Mouse (Mus musculus) thymus, adult 2 months (tissue): Measurements from ENCODE around the gene Dusp14. TPM values are rescaled to one million over a fixed set of nuclear protein-coding genes. Genes with fewer than 3 reads are reported as not detected.

Experiments
- DNase-seq: peaks from one replicate; pipeline ENCODE4 v3.0.0; 2021
- H3K27ac ChIP-seq: fragments of 200-500 bp; 2 replicates; pipeline ENCODE4 v1.5.1; 2012; ENCODE audit warnings: low read length, control low read depth; ENCODE audit not compliant: control insufficient read depth, insufficient read depth
- H3K27me3 ChIP-seq: fragments of 200-500 bp; 2 replicates; pipeline ENCODE4 v1.6.1; 2012; ENCODE audit warnings: mild to moderate bottlenecking, low read length, moderate library complexity, mixed read lengths; ENCODE audit not compliant: control insufficient read depth, insufficient read depth
- H3K36me3 ChIP-seq: fragments of 200-500 bp; 2 replicates; pipeline ENCODE4 v1.6.1; 2012; ENCODE audit warnings: mild to moderate bottlenecking, low read length, moderate library complexity; ENCODE audit not compliant: control insufficient read depth, insufficient read depth
- H3K4me1 ChIP-seq: fragments of 200-500 bp; replicated peaks from 2 replicates; pipeline ENCODE4 v1.6.1; 2012; ENCODE audit warnings: low read length; ENCODE audit not compliant: control insufficient read depth, insufficient read depth
- H3K4me3 ChIP-seq: fragments of 200-500 bp; 2 replicates; pipeline ENCODE4 v1.5.1; 2012; ENCODE audit warnings: mild to moderate bottlenecking, low read length, control low read depth, moderate library complexity; ENCODE audit not compliant: control insufficient read depth, insufficient read depth
- CTCF ChIP-seq: fragments of 200-500 bp; IDR thresholded peaks from 2 replicates; pipeline ENCODE4 v1.5.1; 2012; ENCODE audit warnings: mild to moderate bottlenecking, control low read depth, low read length, moderate library complexity, borderline replicate concordance; ENCODE audit not compliant: control insufficient read depth, poor library complexity, insufficient read depth; ENCODE audit errors: extremely low read depth
- POLR2A ChIP-seq: fragments of 200-500 bp; IDR thresholded peaks from 2 replicates; pipeline ENCODE4 v1.6.1; 2012; ENCODE audit warnings: mild to moderate bottlenecking, low read length, control low read depth, moderate library complexity; ENCODE audit not compliant: control insufficient read depth, poor library complexity, insufficient read depth; ENCODE audit errors: extremely low read depth
- WGBS: fragments of 180-500 bp; shearing (Covaris S2); methylation state at CpG from one replicate; pipeline ENCODE4 v1.1.7; 2018; 5-methylcytosine and 5-hydroxymethylcytosine counted together
- polyA plus RNA-seq: library from polyadenylated mRNA; depleted of rRNA; stranded (reverse); fragments of >200 nt; gene quantifications from 2 replicates; pipeline ENCODE4 v1.2.3, GENCODE M21; 2012

Gene Dusp14
- polyA plus RNA-seq, 1 experiment: 12.4 TPM

DNA sequence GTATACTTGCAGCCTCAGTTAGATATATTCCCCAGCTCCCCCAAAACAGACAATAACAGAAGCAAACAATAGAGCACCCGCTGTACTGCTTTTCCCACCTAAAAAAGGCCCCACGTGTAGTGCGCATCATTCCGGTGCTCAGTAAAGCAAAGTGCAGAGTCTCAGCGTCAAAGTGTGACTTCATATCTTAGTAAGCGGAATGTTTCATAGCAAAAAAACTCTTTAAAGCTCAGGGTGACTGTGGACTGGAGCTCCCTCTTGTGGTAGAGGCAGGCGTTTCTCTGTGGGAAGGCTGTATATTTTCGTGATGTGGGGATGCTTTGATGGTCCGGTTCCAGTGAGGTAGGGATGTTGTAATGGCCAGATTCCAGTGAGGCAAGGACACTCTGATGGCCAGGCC, 37.1 kb downstream of the Dusp14 start:
- Histone ChIP-seq H3K4me1 (no peaks in the 10 kb centered on the region), H3K27me3 (no peaks in the 10 kb centered on the region), H3K36me3 (peaks cover 23% of the 10 kb centered on the region; the same call in 1 of the 2 replicates), H3K27ac (no peak overlapping the region), H3K4me3 (no peak overlapping the region)
- peak; percentile 58 for DNase-seq
- 69% methylated on average over 9 of the region's 9 CpGs for WGBS
- TF ChIP-seq POLR2A: no peak
- TF ChIP-seq CTCF: no peak

DNA sequence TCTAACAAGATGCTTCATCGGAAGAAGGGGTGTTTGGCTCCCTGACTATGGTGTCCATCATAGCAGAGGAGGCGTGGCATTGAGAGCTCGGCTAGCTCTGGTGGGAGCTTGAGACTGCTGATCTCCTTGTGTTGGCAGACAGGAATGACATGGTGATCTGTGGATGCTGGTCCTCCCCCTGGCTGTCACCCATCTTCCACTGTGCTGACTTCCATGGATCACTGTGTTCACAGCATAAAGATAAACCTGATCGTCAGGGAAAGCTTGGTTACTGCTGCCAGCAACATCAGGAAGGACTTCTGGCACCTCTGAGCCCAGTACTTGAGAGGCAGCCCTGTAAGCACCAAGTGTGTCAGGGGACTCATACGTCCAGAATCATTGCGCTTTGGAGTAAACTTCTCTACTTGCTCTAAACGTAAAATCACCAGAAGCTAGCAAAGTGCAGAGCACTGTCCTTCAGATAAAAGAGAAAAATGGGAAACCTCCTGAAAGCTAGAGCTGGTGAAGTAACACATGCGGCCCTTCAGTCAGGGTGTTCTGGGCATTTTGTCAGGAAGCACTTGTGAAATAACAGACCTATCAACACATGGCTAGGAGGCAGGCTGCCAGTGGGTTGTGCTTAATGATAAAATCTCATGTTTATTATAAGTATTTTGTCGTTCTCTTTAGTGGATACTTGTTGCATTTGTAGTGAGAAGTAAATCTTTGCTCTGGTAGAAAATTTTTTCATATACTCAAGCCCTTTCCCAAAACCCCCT, 40.6 kb downstream of the Dusp14 start:
- Histone ChIP-seq H3K4me3 (no peak overlapping the region), H3K36me3 (peaks cover 57% of the 10 kb centered on the region), H3K4me1 (no peaks in the 10 kb centered on the region), H3K27ac (no peak overlapping the region), H3K27me3 (no peaks in the 10 kb centered on the region)
- TF ChIP-seq CTCF (no peak), POLR2A (no peak)
- no peak for DNase-seq
- WGBS: 93% methylated on average over 9 of the region's 9 CpGs

DNA sequence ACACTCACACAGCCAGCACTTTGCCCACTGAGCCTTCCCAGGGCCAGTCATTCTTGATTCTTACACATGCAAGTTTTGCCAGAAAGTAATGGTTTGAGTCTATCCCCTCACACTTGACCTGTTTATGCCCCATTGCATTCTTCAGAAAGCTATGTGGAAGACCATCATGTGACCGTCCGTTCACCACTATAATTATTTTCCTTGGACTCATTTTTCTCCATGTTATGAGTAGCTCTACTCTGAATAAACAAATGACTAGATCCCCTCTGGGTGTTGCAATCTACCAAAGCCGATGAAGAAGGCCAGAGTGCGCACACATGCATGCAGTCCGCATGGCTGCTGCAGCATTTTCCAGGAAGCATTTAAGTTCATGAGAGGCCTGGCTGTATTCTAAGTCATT, 41.8 kb downstream of the Dusp14 start:
- H3K36me3 ChIP-seq: peaks cover 65% of the 10 kb centered on the region
- H3K27ac ChIP-seq: no peak overlapping the region
- DNase-seq: no peak
- no peaks in the 10 kb centered on the region for H3K27me3 ChIP-seq
- H3K4me3 ChIP-seq: no peak overlapping the region
- TF ChIP-seq POLR2A: no peak
- TF ChIP-seq CTCF: no peak
- H3K4me1 ChIP-seq: no peaks in the 10 kb centered on the region
- WGBS: over 99% methylated on average over 5 of the region's 5 CpGs

DNA sequence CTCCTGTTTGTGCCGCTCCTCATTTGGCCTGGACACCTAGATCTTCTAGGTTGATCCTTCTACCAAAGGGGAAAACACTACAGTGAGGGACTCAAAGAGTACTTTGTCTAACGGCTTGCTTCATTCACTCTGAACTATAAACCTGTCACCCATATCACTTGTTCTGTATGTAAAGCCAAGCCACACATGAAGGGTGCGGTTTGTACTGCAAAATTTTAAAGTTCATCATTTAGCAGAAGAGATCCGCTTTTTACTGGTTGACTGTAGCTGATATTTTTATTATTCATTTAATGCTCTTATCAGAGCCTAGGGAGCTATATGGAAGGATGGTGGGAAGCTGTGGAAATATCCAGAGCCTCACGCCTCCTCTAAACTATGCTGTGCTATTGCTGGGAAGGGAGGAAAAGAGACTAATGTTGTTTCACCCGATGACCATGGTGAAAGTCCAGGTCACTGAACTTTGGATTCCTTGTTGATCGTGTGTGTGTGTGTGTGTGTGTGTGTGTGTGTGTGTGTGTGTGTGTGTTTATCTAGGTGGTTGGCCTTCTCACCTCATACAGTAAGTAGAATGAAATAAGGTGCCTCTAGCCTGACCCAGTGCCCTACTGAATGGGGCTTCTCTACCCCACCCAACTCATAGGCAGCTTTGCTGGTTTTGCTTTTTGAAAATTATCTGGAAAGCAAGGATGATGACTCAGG, 52.1 kb downstream of the Dusp14 start:
- H3K27me3 ChIP-seq: no peaks in the 10 kb centered on the region
- WGBS: 95% methylated on average over 7 of the region's 7 CpGs
- no peak overlapping the region for H3K4me3 ChIP-seq
- no peak for TF ChIP-seq CTCF
- H3K27ac ChIP-seq: no peak overlapping the region
- peaks cover 20% of the 10 kb centered on the region for H3K36me3 ChIP-seq
- peaks cover 7% of the 10 kb centered on the region for H3K4me1 ChIP-seq
- no peak for DNase-seq

DNA sequence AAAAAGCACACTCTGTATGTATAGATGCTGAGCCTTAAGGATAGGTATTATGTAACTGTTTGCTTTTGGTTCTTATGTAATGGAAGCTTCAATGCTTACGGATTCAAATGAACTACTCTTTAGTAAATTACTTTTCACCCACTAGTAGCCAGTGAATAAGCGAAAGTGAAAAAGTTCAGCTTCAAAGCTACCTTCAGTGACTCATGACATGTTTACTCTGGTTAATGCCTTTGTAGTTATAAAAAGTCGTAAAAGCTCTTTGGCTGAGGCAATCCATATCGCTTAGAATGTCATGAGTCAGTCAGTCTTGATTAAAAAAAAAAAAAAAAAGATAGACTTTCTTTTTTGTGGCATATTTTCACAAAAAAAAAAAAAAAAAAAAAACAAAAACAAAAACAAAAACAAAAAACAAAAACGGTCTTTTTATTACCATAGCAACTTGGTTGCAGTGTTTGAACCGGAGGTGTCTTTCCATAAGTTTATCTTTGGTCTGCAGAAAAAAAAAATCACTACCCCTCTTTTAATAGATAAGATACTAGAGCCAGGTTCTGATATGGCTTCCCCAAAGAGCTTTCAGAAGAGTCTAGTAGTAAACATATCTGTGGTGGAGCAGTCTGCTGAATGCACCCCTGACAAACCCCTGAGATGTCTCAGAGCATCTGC, 52.8 kb downstream of the Dusp14 start:
- Histone ChIP-seq H3K4me1 (peaks cover 7% of the 10 kb centered on the region), H3K27ac (no peak overlapping the region), H3K36me3 (peaks cover 18% of the 10 kb centered on the region), H3K27me3 (no peaks in the 10 kb centered on the region), H3K4me3 (no peak overlapping the region)
- WGBS: 91% methylated on average over 6 of the region's 6 CpGs
- DNase-seq: no peak
- TF ChIP-seq CTCF: no peak
- TF ChIP-seq POLR2A: no peak

DNA sequence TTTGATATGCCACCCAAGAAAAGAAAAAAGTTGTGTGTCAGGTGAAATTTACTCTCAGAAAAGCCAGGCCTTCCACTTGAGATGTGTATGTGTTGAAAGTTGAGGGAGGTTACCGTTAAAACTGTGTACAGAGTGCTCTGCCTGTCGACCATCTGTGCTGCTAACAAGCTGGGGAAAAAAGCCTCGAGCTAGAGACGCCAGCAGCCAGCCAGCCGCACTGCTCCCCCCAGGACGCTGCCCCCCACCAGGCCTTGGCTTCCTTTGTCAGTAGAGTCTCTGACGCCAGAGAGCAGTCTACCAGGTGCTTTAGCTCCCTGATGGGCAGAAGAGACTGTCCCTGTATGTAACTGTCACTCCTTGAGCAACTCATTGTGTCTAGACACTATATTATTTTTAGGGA, 56.0 kb downstream of the Dusp14 start:
- Histone ChIP-seq H3K27ac (peak overlapping the region; percentile 50; the same call in 1 of the 2 replicates), H3K36me3 (peaks cover 28% of the 10 kb centered on the region)
- no peak for TF ChIP-seq POLR2A
- TF ChIP-seq CTCF: no peak

More for the DNA sequence above, 56.0 kb downstream of the Dusp14 start:
- Histone ChIP-seq H3K4me3 (no peak overlapping the region), H3K4me1 (peaks cover 7% of the 10 kb centered on the region), H3K27me3 (no peaks in the 10 kb centered on the region)
- 5% methylated on average over 7 of the region's 7 CpGs for WGBS
- DNase-seq: peak; percentile 65
